Mouse (Mus musculus) small intestine, adult 2 months (tissue): ENCODE results near the gene Vars2.

Experiments
- CTCF ChIP-seq: fragments of 200-500 bp; IDR thresholded peaks from 2 replicates; pipeline ENCODE4 v1.5.1; 2012; ENCODE audit warnings: low read depth, mild to moderate bottlenecking, control low read depth, inconsistent platforms, low read length, moderate library complexity, mixed read lengths; ENCODE audit not compliant: insufficient replicate concordance, insufficient read length; ENCODE audit errors: extremely low read depth
- POLR2A ChIP-seq: fragments of 200-500 bp; IDR thresholded peaks from 2 replicates; pipeline ENCODE4 v1.6.1; 2012; ENCODE audit warnings: low read depth, mild to moderate bottlenecking, control low read depth, inconsistent platforms, low read length, moderate library complexity

- TF ChIP-seq CTCF (peak; percentile 58; the same call in 1 of the 2 replicates), POLR2A (no peak)
These were observed 1.4 kb downstream of the Vars2 start for GRCm38 (mm10) chr17:35665957-35666515.
